Mouse (Mus musculus) ES-E14 (cell line): ENCODE data around the gene Abcc9. TPM values are rescaled to one million over a fixed set of nuclear protein-coding genes. Genes with fewer than 3 reads are reported as not detected.

Experiments used
- DNase-seq: peaks from one replicate; pipeline ENCODE4 v3.0.0-alpha.2; 2013; ENCODE audit warnings: low read depth, low spot score
- H3K27ac ChIP-seq: 2 replicates; pipeline ENCODE4 v1.5.1; 2012; ENCODE audit warnings: low read depth, mild to moderate bottlenecking, low read length, moderate library complexity, mixed read lengths; ENCODE audit not compliant: poor library complexity, insufficient read depth, severe bottlenecking
- H3K36me3 ChIP-seq: 2 replicates; pipeline ENCODE4 v1.6.1; 2012; ENCODE audit warnings: mild to moderate bottlenecking, low read length, moderate library complexity, mixed read lengths; ENCODE audit not compliant: control insufficient read depth, poor library complexity, insufficient read depth, severe bottlenecking
- H3K4me1 ChIP-seq, 2 experiments: fragments of 150-350 bp in 1 of 2; sonication (generic) in 1 of 2; 2 replicates each; pipeline ENCODE4 v1.6.1; 2012; ENCODE audit warnings: low read length in 2 of 2, mild to moderate bottlenecking in 1 of 2, mixed read lengths in 1 of 2; ENCODE audit not compliant: control insufficient read depth in 2 of 2, insufficient read depth in 2 of 2, poor library complexity in 1 of 2
- H3K4me3 ChIP-seq, 2 experiments: fragments of 150-350 bp in 1 of 2; sonication (generic) in 1 of 2; 2 replicates each; pipeline ENCODE4 v1.5.1; 2012; ENCODE audit warnings: low read length in 2 of 2, low read depth in 1 of 2, mild to moderate bottlenecking in 1 of 2, mixed read lengths in 1 of 2; ENCODE audit not compliant: insufficient read depth in 1 of 2, poor library complexity in 1 of 2, severe bottlenecking in 1 of 2
- H3K9ac ChIP-seq: 2 replicates; pipeline ENCODE4 v1.6.1; 2012; ENCODE audit warnings: low read depth, mild to moderate bottlenecking, low read length, mixed read lengths; ENCODE audit not compliant: poor library complexity, insufficient read depth, severe bottlenecking
- H3K9me3 ChIP-seq: fragments of 150-350 bp; sonication (generic); 2 replicates; pipeline ENCODE4 v1.6.1; 2012; ENCODE audit warnings: low read depth, mild to moderate bottlenecking, low read length; ENCODE audit not compliant: control insufficient read depth, insufficient read depth
- CHD2 ChIP-seq: IDR thresholded peaks from 2 replicates; pipeline ENCODE4 v1.6.1; 2014; ENCODE audit warnings: mild to moderate bottlenecking, low read depth, low read length, inconsistent platforms
- HCFC1 ChIP-seq: IDR thresholded peaks from 2 replicates; pipeline ENCODE4 v1.6.1; 2012; ENCODE audit warnings: low read length, inconsistent platforms, borderline replicate concordance; ENCODE audit not compliant: insufficient read depth
- MAFK ChIP-seq: IDR thresholded peaks from 2 replicates; pipeline ENCODE4 v1.6.1; 2014; ENCODE audit warnings: mild to moderate bottlenecking, low read depth, low read length, inconsistent platforms; ENCODE audit not compliant: insufficient read depth
- ZC3H11A ChIP-seq: IDR thresholded peaks from 2 replicates; pipeline ENCODE4 v1.6.1; 2012; ENCODE audit warnings: low read depth, mild to moderate bottlenecking, inconsistent platforms, low read length, borderline replicate concordance
- ZNF384 ChIP-seq: IDR thresholded peaks from 2 replicates; pipeline ENCODE4 v1.6.1; 2012; ENCODE audit warnings: low read depth, low read length, inconsistent platforms
- in situ Hi-C, 2 experiments: fragments of 600-800 bp; cut with MboI; formaldehyde crosslinking; loops; one replicate each; pipeline ENCODE4 v1.15.1; 2025; ENCODE audit warnings: low sequenced_read_pairs in 2 of 2, inconsistent platforms in 1 of 2; ENCODE audit not compliant: unreplicated experiment in 2 of 2
- total RNA-seq: library from RNA; depleted of rRNA; stranded (reverse); fragments of 300-350 nt; gene quantifications from 2 replicates; pipeline ENCODE4 v1.2.3, GENCODE M21; 2012

Abcc9 gene
- total RNA-seq, 1 experiment: 0.13 TPM

DNA sequence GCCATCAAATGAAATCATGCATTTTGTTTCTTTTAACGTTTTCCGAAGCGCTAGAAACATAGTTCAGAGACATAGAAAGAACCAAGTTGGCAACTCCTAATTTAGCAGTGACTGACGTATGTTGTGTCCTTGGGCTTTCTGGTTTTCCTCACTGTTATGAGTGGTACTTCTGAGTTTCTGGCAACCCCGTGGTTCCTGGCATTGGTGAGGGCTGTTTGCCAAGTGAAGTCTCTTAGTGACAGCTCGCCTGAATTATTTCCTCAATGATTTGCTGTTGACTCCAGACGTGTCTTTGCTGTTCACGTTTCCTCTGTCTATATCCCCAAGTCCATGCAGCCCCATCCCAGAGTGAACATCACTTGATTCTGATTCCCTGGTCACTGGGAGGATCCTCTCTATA lies 19.6 kb upstream of the Abcc9 start:
- DNase-seq: no peak
- no peak overlapping the region for H3K9ac ChIP-seq
- no peaks in the 10 kb centered on the region for H3K4me1 ChIP-seq
- in situ Hi-C loops: loop anchor here in 1 of 2 experiments (10.0 kb wide), 1 partner anchor 197 kb away; no protein-coding TSS in a partner anchor
- no peak overlapping the region for H3K27ac ChIP-seq
- no peaks in the 10 kb centered on the region for H3K36me3 ChIP-seq
- no peaks in the 10 kb centered on the region for H3K9me3 ChIP-seq
- no peak overlapping the region for H3K4me3 ChIP-seq
- TF ChIP-seq ZC3H11A: no peak
- TF ChIP-seq HCFC1: no peak
- no peak for TF ChIP-seq CHD2
- TF ChIP-seq ZNF384: no peak
- no peak for TF ChIP-seq MAFK

DNA sequence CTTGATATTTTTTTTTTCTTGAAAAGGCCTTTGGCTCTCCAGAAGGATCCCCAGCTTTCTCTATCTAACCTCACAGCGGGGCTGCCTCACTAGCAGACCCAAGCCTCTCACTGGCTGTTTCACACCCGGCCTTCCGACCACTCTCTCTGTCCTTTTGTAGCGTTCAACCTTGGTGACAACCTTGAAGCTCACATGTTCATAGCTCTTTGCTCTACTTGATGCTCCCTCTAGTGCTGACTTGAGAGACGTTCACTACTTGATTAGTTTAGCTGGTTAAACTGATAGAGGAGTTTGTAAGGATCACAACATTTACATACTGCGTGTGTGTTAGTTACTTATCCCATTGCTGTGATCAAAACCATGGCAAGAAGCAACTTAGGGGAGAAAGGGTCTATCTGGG lies 18.5 kb upstream of the Abcc9 start:
- Histone ChIP-seq H3K27ac (no peak overlapping the region), H3K9ac (no peak overlapping the region), H3K9me3 (no peaks in the 10 kb centered on the region), H3K36me3 (no peaks in the 10 kb centered on the region), H3K4me1 (no peaks in the 10 kb centered on the region), H3K4me3 (no peak overlapping the region)
- in situ Hi-C loops: loop anchor here in 1 of 2 experiments (10.0 kb wide), 1 partner anchor 196 kb away; no protein-coding TSS in a partner anchor
- DNase-seq: no peak
- no peak for TF ChIP-seq HCFC1
- no peak for TF ChIP-seq ZC3H11A
- TF ChIP-seq ZNF384: no peak
- no peak for TF ChIP-seq MAFK
- TF ChIP-seq CHD2: no peak

DNA sequence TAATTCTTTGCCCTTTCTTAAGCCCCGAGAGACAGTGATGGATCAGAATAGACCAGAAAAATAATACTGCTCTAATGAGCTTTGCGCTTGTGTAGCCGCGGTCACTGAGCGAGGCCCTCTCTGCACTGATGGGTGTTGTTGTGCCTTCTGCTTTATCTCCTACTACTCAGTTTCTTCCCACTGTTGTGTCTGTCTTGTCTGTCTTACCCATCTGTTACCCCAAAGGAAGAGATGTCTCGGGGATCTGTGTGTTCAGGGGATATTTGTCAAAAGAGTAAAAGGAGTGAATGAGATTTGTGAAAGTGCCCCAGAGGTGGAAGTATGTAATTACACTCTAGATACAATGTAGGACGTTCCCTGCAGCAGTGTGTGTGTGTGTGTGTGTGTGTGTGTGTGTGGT lies 16.1 kb upstream of the Abcc9 start:
- Histone ChIP-seq H3K36me3 (no peaks in the 10 kb centered on the region), H3K27ac (no peak overlapping the region), H3K4me3 (no peak overlapping the region), H3K4me1 (no peaks in the 10 kb centered on the region), H3K9me3 (no peaks in the 10 kb centered on the region), H3K9ac (no peak overlapping the region)
- TF ChIP-seq CHD2 (no peak), ZC3H11A (no peak), MAFK (no peak), HCFC1 (no peak), ZNF384 (no peak)
- DNase-seq: no peak
- in situ Hi-C loops: no loop called here

DNA sequence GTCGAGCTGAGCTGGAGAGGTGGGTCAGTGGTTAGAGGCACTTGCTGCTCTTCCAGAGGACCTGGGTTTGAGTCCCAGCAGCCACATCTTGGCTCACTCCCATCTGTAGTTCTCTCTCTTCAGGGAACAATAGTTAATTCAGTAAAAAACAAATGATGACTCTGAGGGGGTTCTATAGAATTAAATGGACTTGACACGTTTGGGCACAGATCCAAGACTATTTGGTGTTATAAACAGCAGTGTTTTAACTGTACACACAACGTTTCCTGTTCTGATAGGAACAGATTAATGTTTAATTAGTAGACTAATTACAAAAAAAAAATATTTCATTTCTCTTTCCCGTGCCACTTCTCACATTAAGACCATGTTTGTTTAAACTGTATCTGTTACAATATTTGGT lies 15.1 kb upstream of the Abcc9 start:
- Histone ChIP-seq H3K4me3 (no peak overlapping the region), H3K27ac (no peak overlapping the region), H3K9me3 (no peaks in the 10 kb centered on the region), H3K9ac (no peak overlapping the region), H3K36me3 (no peaks in the 10 kb centered on the region), H3K4me1 (no peaks in the 10 kb centered on the region)
- TF ChIP-seq ZNF384 (no peak), ZC3H11A (no peak), HCFC1 (no peak), CHD2 (no peak), MAFK (no peak)
- no peak for DNase-seq
- in situ Hi-C loops: no loop called here

DNA sequence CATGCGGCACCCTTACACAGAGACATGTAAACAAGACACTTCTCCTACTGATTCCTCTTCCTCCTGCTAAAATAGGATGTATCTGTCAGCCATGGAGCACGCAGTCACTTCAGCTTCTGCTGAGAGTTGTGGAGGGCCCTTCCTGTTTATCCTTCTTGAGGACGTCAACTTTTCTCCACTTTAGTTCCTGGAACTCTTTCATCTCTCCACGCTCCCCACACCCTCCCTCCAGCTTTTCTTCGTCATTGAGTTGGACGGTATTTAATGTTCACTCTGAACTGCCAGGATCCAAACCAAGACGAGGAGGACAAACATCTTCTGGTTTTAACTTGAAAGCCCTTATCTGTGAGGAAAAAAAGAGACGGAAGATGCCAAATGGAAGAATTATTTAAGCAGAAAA lies 12.9 kb upstream of the Abcc9 start:
- no peak overlapping the region for H3K9ac ChIP-seq
- TF ChIP-seq ZC3H11A (no peak), MAFK (no peak), HCFC1 (no peak), CHD2 (no peak)
- no peaks in the 10 kb centered on the region for H3K36me3 ChIP-seq
- no peak overlapping the region for H3K27ac ChIP-seq
- no peaks in the 10 kb centered on the region for H3K4me1 ChIP-seq
- no peak for DNase-seq
- in situ Hi-C loops: no loop called here
- no peaks in the 10 kb centered on the region for H3K9me3 ChIP-seq
- no peak overlapping the region for H3K4me3 ChIP-seq
